Mouse (Mus musculus): ENCODE results near the gene Ddah1.

DNA sequence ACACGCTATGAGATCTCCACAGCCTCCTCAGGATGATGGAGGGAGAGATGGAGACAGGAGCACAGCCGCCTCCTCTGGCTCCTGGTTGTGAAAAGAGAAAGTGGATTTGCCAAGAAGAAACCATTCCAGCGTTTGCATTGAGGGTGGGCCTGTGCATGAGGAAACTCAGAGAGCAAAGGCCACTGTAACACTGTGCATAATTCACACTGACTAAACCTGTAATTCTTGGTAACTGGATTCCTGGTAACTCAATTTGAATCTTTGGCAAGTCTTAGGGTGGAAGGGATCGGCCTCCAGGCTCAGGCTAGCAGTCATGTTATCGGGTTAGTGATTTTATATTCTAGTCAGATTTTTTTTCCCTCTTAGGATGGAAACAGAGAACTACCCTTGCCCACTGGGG is 17.4 kb downstream of the Ddah1 start:
- TF ChIP-seq CTCF (IDR thresholded peaks at IDR 0.05; ENCODE audit: extremely low read depth, insufficient read depth, low read length) (no peak), POLR2A (IDR thresholded peaks at IDR 0.05; ENCODE audit: extremely low read depth, insufficient read depth, low read length) (no peak)
